Mouse (Mus musculus): Measurements from ENCODE around the gene Tanc2.

Gene Tanc2

DNA sequence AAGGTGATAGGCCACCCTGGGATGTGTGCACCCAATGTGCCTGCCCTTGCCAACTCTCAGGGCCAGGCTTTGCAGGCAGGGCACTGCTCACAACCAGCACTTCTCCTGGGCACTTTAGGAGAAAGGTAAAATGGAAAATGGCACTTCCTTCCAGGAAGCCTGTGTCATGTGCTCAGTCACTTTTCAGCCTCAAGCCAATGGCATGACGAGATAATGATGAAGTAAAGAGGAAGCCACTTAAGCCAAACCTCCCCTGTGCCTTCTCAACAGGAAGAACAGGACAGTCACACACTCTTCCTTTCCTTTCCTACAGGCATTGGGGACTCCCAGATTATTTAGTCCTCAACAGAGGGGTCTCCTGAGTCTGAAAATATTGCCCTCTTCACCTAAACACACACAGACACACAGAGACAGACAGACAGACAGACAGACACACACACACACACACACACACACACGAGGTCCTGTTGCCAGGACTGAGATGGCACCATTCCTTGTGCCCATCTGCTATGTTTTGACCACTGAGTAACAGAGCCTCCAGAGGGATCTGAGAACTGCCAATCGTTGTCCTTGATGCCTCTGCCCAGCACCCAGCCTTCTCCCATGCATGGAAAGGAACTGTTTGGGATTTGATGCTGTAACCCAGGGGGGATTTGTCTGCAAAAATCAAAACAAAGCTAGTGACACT is 330.5 kb downstream of the Tanc2 start:
- in situ Hi-C loops (cut with MboI; ENCODE audit: unreplicated experiment in 2 of 2), result loop anchor here (10.0 to 25.0 kb wide), 4 partner anchors 475 to 1633 kb away; no protein-coding TSS in a partner anchor

DNA sequence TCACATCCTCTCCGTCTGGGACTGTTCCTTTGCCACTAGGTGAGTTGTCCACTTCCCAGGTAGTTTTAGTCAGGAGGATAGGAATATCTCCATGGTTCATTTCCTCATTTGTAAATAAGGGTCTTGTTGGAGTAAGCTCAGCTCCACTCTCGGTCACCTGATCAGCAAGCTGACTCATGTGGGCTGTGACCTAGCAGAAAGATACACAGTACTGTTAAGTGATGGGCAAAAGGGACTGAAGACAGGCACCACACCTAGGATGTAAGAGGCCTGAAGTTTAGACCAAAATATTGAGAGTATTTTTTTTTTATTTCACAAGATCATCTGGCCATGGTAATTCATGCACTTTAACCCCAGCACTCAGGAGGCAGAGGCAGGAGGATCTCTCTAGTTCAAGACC is 331.1 kb downstream of the Tanc2 start:
- in situ Hi-C loops (cut with MboI; ENCODE audit: unreplicated experiment in 2 of 2), result loop anchor here (10.0 to 25.0 kb wide), 4 partner anchors 474 to 1634 kb away; no protein-coding TSS in a partner anchor

DNA sequence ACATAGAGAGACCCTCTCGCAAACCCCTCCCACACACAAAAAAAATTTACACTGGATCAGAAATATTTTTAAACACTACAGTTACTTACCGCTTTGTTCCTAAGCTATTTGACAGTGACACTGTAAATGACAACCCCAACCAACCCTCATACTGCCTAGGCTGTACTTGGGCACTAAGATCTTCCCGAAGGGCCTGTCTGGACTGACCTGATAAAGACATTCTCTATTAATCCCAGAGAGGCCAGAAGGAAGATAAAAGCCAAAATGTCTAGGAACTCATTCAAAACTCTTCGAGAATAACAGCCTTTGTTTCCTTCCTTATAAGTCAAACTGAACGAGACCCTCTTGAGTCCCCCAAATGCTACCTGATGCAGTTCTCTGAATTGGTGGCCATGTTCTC is 331.5 kb downstream of the Tanc2 start:
- in situ Hi-C loops (cut with MboI; ENCODE audit: unreplicated experiment in 2 of 2), result loop anchor here (10.0 to 25.0 kb wide), 4 partner anchors 474 to 1634 kb away; no protein-coding TSS in a partner anchor

DNA sequence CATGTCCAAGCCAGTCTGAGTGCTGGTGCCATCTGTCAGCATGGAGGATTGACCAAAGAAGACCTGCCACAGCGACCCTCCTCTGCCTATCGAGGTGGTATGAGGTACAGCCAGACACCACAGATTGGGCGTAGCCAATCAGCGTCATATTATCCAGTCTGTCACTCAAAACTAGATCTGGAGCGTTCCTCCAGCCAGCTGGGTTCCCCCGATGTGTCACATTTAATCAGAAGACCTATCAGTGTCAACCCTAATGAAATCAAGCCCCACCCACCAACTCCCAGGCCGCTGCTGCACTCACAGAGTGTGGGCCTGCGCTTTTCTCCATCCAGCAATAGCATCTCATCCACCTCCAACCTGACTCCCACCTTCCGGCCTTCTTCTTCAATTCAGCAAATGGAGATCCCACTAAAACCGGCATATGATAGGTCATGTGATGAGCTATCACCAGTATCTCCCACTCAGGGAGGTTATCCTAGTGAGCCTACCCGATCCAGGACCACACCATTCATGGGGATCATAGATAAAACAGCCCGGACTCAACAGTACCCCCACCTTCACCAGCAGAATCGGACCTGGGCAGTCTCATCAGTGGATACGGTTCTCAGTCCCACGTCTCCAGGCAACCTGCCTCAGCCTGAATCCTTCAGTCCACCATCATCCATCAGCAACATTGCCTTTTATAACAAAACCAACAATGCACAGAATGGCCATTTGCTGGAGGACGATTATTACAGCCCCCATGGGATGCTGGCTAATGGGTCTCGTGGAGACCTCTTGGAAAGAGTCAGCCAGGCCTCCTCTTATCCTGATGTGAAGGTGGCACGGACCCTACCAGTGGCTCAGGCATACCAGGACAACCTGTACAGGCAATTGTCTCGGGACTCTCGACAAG is 333.2 kb downstream of the Tanc2 start:
- in situ Hi-C loops (cut with MboI; ENCODE audit: unreplicated experiment in 2 of 2), result loop anchor here (10.0 to 25.0 kb wide), 4 partner anchors 472 to 1636 kb away; no protein-coding TSS in a partner anchor

DNA sequence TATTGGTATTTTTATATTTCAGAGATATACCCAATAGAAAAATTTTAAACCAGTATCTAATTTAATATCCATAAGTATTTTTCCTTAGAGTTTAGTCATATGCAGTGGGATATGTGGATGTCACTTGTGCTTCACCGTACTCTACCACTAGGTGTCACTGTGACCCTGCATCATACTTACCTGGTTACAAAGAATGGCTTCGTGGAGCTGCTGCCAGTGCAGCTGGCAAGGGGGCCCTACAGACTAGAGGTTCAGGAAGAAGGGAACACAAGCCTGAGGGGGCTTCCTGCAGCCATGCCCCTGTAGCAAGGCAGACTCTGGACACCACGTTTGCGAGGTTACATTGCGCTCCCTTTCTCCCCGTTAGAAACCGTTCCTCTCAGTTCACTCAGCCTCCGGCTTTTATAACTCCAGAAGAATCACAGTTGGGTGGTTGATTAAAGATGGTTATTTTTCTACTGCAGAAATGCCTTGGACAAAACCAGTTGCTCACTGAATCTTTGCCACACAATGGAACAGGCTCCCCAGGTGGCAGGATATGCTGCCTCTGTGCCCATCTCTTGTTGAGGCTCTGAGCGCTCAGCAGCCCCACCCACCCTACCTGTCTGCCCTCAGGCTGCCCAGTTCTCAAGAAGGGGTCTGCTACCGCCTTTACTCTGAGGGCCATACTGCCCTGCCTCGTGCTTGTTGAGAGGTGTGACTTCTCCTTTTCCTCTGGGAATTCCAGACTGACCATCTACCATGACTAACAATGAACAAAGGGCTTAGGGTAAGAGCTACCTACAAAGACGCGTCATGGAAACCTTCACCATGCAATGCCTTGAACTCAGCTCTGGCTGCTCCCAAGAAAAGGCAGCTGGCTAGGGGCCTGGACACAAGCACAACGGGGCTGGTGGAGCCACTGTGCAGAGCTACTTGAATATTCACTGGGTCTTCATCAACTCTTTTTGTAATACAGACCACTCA is 337.6 kb downstream of the Tanc2 start:
- in situ Hi-C loops (cut with MboI; ENCODE audit: unreplicated experiment in 2 of 2), result loop anchor here (5.0 to 10.0 kb wide), 4 partner anchors 360 to 700 kb away; no protein-coding TSS in a partner anchor

DNA sequence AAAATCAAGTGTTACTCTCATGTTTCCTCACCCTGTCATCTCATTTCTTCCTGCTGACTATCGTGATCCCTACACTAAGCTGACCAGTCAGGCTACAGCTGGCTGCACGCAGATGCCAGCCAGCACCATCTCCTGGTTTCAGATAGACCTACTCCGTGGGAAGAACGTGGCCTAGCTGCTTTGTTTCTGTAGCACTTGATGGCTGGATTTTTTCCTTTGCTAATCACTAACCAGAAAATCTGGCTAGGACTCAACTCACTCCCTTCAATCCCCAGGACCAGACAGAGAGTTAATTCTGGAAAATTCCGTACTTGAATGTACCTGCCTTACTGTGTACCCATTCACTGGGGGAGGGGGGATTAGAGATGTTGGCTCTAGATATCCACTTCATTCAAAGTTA is 338.4 kb downstream of the Tanc2 start:
- in situ Hi-C loops (cut with MboI; ENCODE audit: unreplicated experiment in 2 of 2), result loop anchor here (5.0 to 10.0 kb wide), 4 partner anchors 359 to 699 kb away; no protein-coding TSS in a partner anchor

DNA sequence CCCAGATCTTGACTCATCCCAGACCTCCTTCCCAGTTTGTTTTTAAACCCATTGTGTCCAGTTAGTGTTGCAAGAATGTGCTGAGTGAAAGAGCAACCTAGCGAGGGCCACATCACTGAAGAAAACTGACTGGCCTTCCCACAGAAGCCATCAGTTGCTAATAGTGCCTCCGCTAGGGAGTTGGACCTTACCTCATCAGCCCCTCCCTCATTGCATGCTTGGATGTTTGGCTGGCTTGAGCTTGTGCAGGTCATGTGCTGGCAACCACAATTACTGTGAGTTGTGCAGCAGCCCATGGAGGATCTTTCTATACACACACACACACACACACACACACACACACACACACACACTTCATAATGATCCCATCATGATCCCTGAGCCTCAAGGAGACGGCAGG is 341.6 kb downstream of the Tanc2 start:
- in situ Hi-C loops (cut with MboI; ENCODE audit: unreplicated experiment in 2 of 2), result loop anchor here in 1 of 2 experiments (5.0 kb wide), 1 partner anchor 461 kb away; no protein-coding TSS in a partner anchor

DNA sequence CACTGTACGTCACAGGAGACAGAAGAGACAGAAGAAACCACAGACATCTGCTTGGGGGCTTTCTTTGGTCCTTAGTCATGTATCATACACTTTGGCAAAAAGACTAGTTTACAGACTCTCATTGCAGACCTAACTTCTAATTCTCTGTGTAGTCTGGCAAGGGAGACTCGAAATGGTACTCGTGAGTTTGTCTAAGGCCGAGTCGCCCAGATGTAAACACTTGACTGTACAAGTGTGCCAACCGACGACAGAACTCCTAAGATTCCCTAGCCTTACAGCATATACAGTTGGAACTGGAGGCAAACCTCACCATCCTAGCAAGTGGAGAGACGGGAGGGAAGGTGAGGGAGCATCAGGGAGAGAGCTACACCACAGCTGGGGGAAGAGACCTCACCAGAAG is 344.0 kb downstream of the Tanc2 start:
- in situ Hi-C loops (cut with MboI; ENCODE audit: unreplicated experiment in 2 of 2), result loop anchor here in 1 of 2 experiments (5.0 kb wide), 1 partner anchor 459 kb away; no protein-coding TSS in a partner anchor

DNA sequence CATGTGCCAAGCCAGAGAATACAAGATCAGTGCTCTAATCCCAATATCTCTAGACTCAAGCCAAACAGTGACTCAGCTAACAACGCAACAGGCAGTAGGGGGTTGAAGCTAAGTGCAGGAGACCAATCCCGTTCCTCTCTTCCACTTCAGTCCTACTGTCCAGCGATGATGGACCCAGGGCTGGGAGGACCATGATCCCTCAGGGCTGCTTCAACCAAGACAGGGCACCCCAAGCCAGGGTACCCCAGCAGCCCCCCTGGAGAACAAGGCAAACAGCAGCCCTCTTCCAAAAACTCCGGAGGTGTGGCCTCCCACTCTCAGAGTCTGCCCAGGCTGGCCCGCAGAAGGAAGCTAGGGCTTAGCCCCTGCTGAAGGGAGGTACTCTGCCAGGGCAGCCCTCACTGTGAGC is 344.5 kb downstream of the Tanc2 start:
- in situ Hi-C loops (cut with MboI; ENCODE audit: unreplicated experiment in 2 of 2), result loop anchor here in 1 of 2 experiments (5.0 kb wide), 1 partner anchor 458 kb away; no protein-coding TSS in a partner anchor

DNA sequence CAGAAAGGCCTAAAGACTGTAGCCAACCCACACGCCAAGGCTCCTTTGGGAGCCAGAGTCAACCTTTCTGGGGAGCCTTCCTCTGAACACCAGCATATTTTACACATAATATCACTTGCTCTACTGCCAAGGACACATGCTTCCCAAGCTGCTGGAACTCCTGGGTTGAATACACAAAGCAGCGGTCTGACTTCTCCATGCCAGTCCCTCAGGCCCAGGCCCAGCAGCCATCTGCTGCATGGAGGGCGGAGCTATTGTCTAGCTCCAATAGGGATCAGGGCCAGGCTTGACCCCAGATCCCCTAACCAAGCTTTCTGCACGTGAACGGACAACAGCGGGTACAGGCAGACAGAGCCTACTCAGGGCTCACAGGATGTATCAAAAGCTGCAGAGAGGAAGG is 345.0 kb downstream of the Tanc2 start:
- in situ Hi-C loops (cut with MboI; ENCODE audit: unreplicated experiment in 2 of 2), result loop anchor here in 1 of 2 experiments (5.0 kb wide), 1 partner anchor 457 kb away; no protein-coding TSS in a partner anchor

DNA sequence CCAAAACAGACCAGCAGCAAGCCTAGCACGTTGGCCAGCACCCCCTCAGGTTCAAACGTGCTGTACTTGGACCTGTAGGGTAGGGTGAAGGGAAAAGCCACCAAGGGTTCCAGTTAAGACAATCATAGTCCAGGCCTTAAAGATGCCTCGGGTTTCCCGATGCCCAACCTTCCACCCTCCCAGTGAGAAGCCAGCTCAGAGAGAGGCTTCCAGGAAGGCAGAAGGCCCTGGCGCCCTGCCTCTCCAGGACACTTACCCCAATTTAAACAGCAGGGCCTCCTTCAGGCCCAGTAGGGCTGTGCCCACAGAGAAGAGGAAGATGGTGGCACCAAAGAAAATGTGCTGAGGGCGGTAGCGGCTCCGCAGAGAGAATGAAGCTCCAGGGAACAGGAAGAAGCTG is 345.7 kb downstream of the Tanc2 start:
- in situ Hi-C loops (cut with MboI; ENCODE audit: unreplicated experiment in 2 of 2), result no loop called here

DNA sequence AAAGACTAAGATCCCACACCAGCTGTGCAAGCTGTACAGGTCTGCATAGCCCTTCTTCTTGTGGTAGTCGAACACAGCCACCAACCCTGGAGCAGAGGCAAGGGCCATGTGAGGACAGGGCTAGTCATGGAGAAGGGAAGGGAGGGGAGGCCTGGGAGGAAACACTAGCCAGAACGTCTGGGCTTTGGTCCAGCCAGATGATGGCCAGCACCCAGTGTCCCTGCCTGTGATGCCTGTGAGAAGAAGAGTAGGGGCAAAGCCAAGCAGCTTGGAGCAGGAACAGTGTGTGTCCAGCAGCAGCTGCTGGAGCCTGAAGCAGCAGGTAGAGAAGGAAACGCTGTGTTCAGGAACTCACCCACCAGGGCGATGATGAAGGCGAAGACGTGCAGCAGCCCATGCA is 346.4 kb downstream of the Tanc2 start:
- in situ Hi-C loops (cut with MboI; ENCODE audit: unreplicated experiment in 2 of 2), result no loop called here

DNA sequence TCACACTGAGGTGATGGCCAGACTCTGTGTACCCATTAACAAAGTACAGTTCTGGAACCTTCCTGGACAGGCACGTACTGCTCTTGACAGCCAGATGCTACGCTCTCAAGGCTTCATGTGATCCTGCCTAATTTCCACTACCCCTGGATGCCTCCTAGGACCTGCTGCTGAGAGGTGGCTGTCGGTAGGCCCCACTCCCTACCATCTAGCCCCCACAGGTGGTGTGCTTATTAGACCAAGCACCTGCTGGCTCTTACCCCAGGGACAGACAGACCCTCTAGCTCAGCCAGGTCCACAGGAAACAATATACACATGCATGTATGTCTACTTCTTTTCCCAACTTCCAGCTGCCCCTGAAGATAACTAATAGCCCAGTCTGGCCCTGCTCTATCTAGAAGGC is 347.2 kb downstream of the Tanc2 start:
- in situ Hi-C loops (cut with MboI; ENCODE audit: unreplicated experiment in 2 of 2), result no loop called here

DNA sequence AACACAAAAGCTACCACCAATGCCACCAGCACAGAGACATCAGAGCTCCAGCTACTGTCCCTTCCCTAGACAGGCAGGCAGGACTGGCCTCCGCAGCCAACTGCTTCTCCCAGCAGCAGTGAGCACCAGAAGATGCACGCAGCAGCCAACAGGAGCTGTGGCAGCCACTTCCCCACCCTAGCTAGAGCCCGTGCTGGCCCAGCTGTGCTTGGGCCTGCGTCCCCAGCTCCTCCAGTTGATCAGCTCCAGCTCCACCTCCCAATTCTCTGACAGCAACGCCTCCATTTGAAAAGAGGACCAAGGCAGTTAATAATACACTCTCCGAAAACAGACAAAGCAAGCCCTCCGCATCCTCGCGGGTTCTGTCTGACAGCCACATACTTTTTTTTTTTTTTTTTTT is 349.0 kb downstream of the Tanc2 start:
- in situ Hi-C loops (cut with MboI; ENCODE audit: unreplicated experiment in 2 of 2), result no loop called here

DNA sequence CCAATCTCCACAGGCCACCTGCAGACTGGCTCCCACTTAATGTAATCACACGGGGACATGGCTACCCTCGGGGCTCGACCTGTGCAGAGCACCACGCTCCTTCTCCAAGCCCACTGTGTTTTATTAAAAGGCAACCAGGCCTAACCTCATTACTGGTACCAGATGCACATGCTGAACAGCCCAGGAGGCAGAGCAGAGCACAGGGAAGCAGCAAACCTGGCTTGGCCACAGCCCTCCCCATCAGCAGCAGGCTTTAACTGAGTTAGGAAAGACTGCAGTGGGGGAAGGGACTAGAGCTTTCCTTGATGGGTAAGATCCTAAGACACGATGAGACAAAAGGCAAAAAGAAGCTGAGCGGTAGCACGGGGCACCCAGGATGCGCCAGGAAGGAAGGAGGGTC is 352.2 kb downstream of the Tanc2 start:
- in situ Hi-C loops (cut with MboI; ENCODE audit: unreplicated experiment in 2 of 2), result loop anchor here in 1 of 2 experiments (10.0 kb wide), 1 partner anchor 73 kb away; no protein-coding TSS in a partner anchor

DNA sequence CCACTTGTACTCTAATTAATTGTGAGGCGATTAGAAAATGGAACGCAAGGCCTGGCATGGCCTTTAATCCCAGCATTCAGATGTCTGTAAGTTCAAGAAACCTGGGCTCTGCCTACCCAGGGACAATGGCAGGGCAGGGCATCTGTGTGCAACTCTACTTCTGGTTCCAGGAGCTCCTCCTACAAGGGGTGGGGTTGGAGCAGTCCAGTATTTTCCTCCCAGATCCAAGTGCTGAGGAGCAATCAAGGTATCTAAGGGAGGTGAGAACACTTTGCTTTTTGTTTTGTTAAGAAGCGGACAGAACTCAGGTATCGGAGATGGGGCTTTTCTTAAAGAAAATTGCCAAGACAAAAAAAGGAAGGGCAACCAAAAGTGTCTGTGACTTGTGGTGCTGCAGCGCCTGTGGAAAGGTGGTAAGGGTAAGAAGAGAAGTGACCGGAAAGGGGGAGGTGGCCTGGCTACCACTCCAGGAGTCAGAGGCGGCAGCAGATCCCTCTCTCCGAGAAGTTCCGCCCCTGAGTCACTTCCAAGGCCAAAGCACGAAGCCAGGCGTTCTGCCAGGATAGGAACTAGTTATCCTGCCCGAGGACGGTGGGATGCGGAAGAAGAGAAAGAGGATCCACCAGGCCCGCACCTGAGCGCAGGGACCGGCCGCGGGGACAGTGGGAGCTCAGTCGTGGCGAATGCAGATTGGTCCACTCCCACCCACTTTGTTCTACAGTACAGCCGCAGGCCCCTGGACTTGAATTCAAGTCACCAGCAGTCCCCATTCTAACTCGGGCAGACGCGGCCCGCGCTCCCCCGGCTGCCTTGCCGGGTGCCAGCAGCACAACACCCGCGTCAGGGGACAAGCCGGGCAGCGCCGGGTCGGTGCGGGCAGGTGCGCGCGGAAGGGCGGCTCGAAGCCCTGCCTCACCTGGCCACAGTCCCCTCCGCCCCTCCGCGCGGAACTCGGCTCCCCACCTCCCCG is 353.6 kb downstream of the Tanc2 start:
- in situ Hi-C loops (cut with MboI; ENCODE audit: unreplicated experiment in 2 of 2), result loop anchor here in 1 of 2 experiments (10.0 kb wide), 1 partner anchor 71 kb away; no protein-coding TSS in a partner anchor

DNA sequence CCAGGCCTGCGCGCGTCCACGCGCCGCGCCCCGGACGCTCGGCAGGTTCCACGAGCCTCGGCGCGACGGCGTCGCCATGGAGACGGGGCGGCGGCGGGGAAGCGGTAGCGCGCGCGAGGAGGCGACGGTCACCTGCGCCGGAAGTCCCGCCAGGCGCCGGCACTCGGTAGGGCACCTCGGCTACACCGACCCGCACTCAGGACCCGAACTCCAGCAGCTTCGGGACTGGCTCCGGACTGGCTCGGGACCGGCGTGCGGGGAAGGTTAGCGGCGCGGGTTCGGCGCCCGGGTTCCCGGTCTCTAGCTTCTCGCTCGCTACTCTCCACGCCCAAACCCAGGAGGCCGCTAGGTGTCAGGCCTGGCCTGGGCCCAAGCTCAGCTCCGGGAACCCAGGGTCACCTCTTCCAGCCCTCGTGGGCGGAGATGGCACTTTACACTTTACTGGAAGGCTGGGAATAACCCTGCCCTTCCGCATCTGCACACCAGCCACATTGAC is 354.4 kb downstream of the Tanc2 start:
- in situ Hi-C loops (cut with MboI; ENCODE audit: unreplicated experiment in 2 of 2), result loop anchor here in 1 of 2 experiments (10.0 kb wide), 1 partner anchor 71 kb away; no protein-coding TSS in a partner anchor
